Mouse (Mus musculus): ENCODE measurements around the gene Zfp358.
A peak's percentile ranks its signal among the peaks of the same experiment; 100 is the strongest.

Zfp358 gene

DNA sequence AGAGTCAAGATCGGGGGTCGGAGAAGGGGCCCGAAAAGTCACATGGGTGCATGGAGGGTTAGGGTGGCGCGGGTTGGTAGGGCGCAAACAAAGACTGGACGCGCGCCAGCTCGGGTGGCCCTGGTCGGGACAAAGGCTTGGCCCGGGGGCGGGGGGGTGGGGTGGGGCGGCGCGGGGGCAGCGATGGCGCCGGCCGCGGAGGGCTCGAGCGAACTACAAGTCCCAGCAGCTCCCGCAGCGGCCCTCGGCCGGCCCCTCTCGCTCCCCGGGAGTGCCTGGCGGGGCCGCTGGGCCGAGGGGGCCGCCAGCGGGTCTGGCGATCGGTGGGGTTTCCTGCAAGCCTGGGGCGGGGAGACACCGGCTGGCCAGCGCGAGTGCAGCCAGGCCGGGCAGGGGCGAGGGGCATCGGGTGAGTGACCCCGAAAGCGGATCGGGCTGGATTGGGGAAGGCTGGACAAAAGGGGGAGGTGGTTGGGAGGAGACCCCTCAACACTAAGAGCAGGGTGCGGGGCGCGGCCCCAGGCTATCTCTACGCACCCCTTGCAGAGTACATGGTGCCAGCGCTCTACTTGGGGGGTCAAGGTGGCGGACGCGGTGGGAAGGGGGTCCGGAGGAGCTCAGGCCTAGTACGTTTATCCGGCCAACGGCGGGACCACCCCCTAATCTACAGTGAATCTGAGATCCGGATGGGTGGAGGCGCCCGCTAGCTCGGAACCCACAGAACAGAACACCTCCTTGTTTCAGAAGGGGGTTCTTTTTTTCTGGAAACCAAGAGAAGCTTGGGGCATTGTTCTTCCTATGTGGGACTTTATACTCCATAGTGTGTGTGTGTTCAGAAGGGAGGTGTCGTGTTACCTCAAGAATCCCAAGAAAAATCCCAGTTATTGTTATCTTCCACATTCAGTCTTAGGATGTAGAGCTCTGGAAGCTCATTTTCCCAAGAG lies at the start of gene Zfp358:
Gene Zfp358, plus strand, starts transcription at position 238 of the 944 bp plus-strand sequence.
- peak; percentile 59 to 76 for DNase-seq (ENCODE audit: low spot score in 2 of 2)

DNA sequence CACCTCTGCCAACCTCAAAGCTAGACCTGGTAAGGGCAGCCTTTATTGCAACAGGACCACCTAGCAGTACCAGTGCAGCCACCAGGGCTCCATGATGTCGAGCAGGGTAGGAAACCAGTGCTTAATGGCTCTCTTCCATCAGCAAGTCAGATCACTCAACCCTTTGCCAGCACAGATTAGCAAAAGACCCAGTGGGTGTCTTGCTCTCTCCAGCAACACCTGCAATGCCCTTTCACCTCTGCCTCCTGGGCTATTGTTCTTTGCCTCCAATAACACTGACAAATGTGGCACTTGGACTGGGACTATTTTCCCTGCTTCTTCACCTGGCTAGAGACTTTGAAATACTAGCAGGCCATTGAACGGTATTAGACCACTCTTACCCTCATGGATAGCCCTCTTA lies 43.7 kb upstream of the Zfp358 start:
- DNase-seq (ENCODE audit: low spot score in 2 of 2), result no peak

- DNase-seq (ENCODE audit: low spot score in 2 of 2), result no peak
Measured at GRCm38 (mm10) chr8:3450670-3451069, 42.3 kb upstream of the Zfp358 start.

GRCm38 (mm10) chr8:3451992-3452391 lies 40.9 kb upstream of the Zfp358 start:
- no peak for DNase-seq (ENCODE audit: low spot score in 2 of 2)

DNA sequence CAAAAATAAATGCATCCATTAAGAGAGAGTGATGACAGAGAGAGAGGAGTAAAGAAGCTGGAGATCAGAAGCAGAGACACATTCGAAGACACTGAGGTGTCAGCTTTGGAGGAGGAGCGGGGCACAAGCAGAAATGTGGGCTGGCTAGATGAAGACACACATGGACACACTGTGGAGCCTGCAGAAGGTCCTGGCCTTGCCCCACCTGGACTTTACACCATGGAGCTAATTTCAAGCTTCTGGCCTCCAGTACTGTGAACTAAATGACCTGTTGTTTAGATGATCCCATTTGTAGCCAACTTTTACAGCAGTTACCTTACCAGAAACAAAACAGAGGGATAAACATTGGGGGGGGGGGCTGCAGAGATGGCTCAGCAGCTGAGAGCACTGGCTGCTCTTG lies 29.7 kb upstream of the Zfp358 start:
- no peak for DNase-seq (ENCODE audit: low spot score in 2 of 2)

DNA sequence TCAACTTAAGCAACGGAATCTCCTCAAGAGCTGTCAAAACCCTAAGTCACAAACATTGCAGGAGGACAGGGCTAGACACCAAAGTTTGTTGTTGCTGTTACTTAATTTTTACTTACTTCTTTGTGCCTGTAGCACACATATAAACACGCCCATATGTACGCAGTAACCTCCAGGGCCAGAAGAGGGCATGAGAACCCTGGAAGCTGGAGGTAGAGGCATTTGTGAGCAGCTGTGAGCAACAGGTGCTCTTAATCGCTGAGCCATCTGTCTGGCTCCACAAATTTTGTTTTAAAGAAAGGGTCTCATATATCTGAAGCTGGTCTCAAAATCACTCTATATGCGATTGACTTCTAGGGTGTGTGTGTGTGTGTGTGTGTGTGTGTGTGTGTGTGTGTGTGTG lies 28.6 kb upstream of the Zfp358 start:
- DNase-seq (ENCODE audit: low spot score in 2 of 2), result no peak

GRCm38 (mm10) chr8:3467006-3467885 lies 25.7 kb upstream of the Zfp358 start, which contains the start of gene Pex11g:
TSS of gene Pex11g (minus strand) at chr8:3467680.
- peak; percentile 85 to 89 for DNase-seq (ENCODE audit: low spot score in 2 of 2)

DNA sequence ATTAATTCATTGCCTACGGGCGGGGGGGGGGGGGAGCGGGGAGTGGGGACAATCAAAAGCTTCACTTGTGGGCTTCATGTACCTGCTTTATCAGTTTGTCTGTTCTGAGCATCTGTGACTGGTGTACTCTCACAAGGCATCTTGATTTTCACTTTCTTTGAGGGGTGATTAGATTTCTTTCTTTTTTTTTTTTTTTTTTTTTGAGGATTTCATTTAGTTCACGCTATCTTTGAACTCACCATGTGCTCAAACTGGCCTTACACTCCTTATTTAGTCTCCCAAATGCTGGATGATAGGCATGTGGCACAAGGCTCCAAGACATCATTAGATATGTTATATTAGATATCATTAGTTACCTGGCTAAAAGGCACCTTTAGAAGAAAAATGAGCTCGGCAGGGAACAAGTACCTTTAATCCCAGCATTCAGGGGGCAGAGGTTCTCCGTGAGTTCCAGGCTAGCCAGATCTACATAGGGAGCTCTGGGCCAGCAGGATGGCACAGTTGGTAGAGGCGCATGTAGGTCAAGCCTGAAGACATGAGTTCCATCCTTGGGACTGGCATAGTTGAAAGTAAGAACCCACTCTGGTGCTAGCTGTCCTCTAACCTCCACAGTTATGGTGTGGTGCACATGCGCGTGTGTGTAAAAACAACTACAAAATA lies 24.9 kb upstream of the Zfp358 start:
- no peak for DNase-seq (ENCODE audit: low spot score in 2 of 2)

DNA sequence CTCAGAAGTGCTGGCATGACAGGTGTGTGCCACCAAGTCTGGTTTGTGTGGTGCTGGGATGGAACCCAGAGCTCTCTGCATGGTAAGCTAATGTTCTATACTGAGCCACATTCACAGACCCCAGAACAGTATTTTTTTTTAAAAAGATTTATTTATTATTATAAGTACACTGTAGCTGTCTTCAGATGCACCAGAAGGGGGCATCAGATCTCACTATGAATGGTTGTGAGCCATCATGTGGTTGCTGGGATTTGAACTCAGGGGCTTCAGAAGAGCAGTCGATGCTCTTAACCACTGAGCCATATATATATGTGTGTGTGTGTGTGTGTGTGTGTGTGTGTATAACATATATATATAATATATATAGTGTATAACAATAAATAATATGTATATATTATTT lies 24.1 kb upstream of the Zfp358 start:
- DNase-seq (ENCODE audit: low spot score in 2 of 2), result no peak

DNA sequence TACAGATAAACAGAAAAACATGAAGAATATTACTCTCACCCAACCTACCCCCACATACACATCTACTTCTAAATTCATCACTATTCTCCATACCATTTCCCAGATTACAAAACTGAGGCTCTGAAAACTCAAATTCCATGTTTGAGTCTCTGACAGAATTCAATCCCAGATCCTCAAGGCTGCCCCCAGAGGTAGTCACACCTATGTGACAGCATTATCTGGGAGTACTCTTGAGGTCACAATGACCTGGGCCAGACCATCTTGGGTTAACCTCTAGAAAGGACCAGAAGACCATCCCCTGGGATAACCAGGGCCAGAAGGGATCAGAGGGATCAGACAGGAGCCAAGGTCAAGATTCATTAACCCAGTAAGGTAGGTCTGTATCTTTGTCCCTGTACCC lies 22.4 kb upstream of the Zfp358 start, which contains the start of gene Tex45:
Gene Tex45, plus strand, starts transcription at position 301 of the 400 bp plus-strand sequence.
- DNase-seq (ENCODE audit: low spot score in 2 of 2), result no peak

GRCm38 (mm10) chr8:3475715-3476429 lies 17.1 kb upstream of the Zfp358 start:
- DNase-seq (ENCODE audit: low spot score in 2 of 2), result no peak

- DNase-seq (ENCODE audit: low spot score in 2 of 2), result no peak
Measured at GRCm38 (mm10) chr8:3480221-3480785, 12.6 kb upstream of the Zfp358 start.

DNA sequence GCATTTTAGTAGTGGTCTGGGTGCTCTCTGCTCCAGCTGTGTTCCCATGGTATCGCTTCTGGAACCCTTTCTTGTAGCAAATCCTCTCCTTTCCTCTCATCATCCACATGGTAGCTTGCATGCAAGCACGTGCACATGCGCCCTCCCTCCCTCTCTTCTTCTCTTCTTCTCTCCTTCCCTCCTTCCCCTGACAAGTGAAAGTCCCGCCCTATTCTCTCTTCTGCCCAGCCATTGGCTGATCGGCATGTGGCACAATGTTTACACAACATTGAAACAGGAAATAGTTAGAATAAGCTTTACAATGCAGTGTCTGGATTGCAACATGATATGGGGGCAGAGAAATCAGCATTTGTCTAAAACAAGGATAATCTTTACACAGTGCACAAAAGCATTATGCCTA lies 11.3 kb upstream of the Zfp358 start:
- no peak for DNase-seq (ENCODE audit: low spot score in 2 of 2)

DNA sequence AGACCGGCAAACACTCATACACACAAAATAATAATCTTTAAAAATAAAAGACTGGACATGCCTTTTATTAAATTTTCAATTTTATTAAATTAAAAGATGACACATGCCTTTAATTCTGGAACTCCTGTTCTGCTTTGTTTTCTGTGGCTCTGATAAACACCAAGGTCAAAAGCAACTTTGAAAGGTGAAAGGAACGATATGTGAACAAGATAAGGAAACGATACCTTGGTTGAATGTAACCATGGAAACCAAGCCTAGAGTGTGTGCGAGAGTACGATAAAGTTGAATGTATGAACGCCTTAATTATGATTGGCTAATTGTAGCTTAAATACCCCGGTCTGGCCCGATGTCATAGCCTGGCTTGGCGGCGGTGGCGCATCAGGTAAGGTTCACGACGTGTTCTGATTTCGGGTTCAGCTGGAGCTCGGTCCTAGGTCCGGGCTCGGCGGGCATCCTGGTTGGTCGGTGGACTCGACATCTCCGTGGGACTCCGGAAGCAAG lies 10.6 kb upstream of the Zfp358 start:
- no peak for DNase-seq (ENCODE audit: low spot score in 2 of 2)

GRCm38 (mm10) chr8:3483546-3483945 lies 9.4 kb upstream of the Zfp358 start:
- DNase-seq (ENCODE audit: low spot score in 2 of 2), result no peak

DNA sequence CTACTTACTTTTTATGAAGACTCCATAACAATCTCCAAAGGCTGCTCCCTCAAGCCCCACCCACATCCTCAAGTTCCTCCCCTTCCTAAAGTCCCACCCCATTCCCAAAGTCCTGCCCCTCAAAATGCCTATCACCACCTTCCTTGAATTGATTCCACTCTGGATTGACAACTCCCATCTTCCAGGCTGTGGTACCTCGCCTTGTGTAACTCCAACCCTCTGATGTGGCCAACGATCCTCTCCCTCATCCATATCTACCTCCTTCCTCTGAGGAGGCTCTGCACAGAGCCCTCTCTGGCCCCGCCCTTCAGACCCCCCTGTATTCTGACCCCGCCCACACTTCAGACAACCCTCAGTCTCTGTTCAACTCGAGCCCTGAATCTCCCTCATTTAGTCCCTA lies 7.7 kb upstream of the Zfp358 start:
- DNase-seq (ENCODE audit: low spot score in 2 of 2), result no peak

DNA sequence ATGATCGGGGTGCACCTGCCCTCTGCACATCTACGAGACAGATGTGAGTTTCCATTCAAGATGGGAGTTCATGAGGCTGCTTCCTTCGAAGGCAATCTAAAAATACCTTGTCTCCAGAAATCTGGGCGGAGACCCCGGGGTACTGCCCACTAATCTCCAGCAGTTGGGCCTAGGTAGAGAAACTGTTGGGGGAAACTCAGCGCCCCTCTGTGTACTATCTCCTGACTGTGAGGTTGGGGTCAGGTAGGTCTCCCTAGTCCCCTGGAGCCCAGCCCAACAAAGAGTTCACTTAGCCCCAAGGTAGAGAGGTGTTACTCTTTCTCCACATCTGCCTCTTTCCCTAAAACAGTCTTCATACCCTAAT lies 889 bp downstream of the Zfp358 start:
- no peak for DNase-seq (ENCODE audit: low spot score in 2 of 2)

DNA sequence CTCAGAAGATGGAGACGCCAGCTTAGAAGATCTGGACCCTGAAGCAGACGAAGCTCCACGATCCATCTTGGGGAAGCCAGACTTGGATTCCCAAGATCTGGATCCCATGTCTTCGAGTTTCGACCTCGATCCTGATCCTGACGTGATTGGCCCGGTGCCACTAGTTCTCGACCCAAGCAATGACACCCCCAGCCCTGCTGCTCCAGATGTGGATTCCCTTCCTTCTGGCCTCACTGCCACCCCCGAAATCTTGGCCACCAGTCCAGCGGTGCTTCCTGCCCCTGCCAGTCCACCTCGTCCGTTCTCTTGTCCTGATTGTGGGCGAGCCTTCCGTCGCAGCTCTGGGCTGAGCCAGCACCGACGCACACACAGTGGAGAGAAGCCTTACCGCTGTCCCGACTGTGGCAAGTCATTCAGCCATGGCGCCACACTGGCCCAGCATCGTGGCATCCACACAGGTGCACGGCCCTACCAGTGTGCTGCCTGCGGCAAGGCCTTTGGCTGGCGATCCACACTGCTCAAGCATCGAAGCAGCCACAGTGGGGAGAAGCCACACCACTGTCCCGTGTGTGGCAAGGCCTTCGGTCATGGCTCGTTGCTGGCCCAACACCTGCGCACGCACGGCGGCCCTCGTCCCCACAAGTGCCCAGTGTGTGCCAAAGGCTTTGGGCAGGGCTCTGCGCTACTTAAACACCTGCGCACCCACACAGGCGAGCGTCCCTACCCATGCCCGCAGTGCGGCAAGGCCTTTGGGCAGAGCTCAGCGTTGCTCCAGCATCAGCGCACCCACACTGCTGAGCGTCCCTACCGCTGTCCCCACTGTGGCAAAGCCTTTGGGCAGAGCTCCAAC lies 2.9 kb downstream of the Zfp358 start:
- no peak for DNase-seq (ENCODE audit: low spot score in 2 of 2)

- DNase-seq (ENCODE audit: low spot score in 2 of 2), result no peak
Measured at GRCm38 (mm10) chr8:3496428-3496748, 3.5 kb downstream of the Zfp358 start.

GRCm38 (mm10) chr8:3498583-3498982 lies 5.6 kb downstream of the Zfp358 start:
- DNase-seq (ENCODE audit: low spot score in 2 of 2), result no peak
